Mouse (Mus musculus) heart, embryonic 12.5 days (tissue): ENCODE measurements around the gene Gm42906. TPM values are rescaled to one million over a fixed set of nuclear protein-coding genes. Genes with fewer than 3 reads are reported as not detected.

ENCODE experiments used
- ATAC-seq: fragments of 200-750 bp; cut with Nextera tagmentation; 2 replicates; pipeline ENCODE4 v1.8.0; 2017; ENCODE audit warnings: moderate TSS enrichment, moderate library complexity; ENCODE audit not compliant: insufficient number of reproducible peaks, low FRiP score
- H3K27ac ChIP-seq: fragments of 300-500 bp; sonication (generic); 2 replicates; pipeline ENCODE4 v1.5.1; 2016; ENCODE audit warnings: mild to moderate bottlenecking, moderate library complexity; ENCODE audit not compliant: poor library complexity, severe bottlenecking
- H3K27me3 ChIP-seq: fragments of 300-500 bp; sonication (generic); replicated peaks from 2 replicates; pipeline ENCODE4 v1.6.1; 2016; ENCODE audit warnings: mild to moderate bottlenecking, moderate library complexity
- H3K36me3 ChIP-seq: fragments of 300-500 bp; sonication (generic); 2 replicates; pipeline ENCODE4 v1.6.1; 2016; ENCODE audit warnings: mild to moderate bottlenecking, moderate library complexity
- H3K4me1 ChIP-seq: fragments of 300-500 bp; sonication (generic); replicated peaks from 2 replicates; pipeline ENCODE4 v1.6.1; 2016; ENCODE audit warnings: mild to moderate bottlenecking
- H3K4me2 ChIP-seq: fragments of 300-500 bp; sonication (generic); 2 replicates; pipeline ENCODE4 v1.6.1; 2016; ENCODE audit warnings: mild to moderate bottlenecking, moderate library complexity
- H3K4me3 ChIP-seq: fragments of 300-500 bp; sonication (generic); 2 replicates; pipeline ENCODE4 v1.5.1; 2016; ENCODE audit warnings: mild to moderate bottlenecking
- H3K9ac ChIP-seq: fragments of 300-500 bp; sonication (generic); 2 replicates; pipeline ENCODE4 v1.6.1; 2016; ENCODE audit warnings: mild to moderate bottlenecking, moderate library complexity
- H3K9me3 ChIP-seq: fragments of 300-500 bp; sonication (generic); replicated peaks from 2 replicates; pipeline ENCODE4 v1.6.1; 2016; ENCODE audit warnings: mild to moderate bottlenecking, moderate library complexity
- WGBS: fragments of 180-500 bp; shearing (Covaris S2); methylation state at CpG from one replicate; pipeline ENCODE4 v1.1.7; 2016; 5-methylcytosine and 5-hydroxymethylcytosine counted together
- polyA plus RNA-seq: library from polyadenylated mRNA; unstranded; fragments of >200 nt; fragmentation: Nextera tagmentation; extraction: Ambion mirVana; gene quantifications from 2 replicates; pipeline ENCODE4 v1.2.1, GENCODE M21; 2016

Gm42906 gene
- polyA plus RNA-seq, 1 experiment from 2014 or later = not detected

- H3K4me2 ChIP-seq = no peak overlapping the region
- H3K4me3 ChIP-seq = no peak overlapping the region
- WGBS = 89% methylated on average over 8 of the region's 8 CpGs
- no peak for ATAC-seq
- H3K4me1 ChIP-seq = peaks cover 40% of the 10 kb centered on the region
- H3K36me3 ChIP-seq = peaks cover 7% of the 10 kb centered on the region
- H3K27me3 ChIP-seq = no peaks in the 10 kb centered on the region
- H3K9ac ChIP-seq = no peak overlapping the region
- H3K9me3 ChIP-seq = no peaks in the 10 kb centered on the region; the same call in 1 of the 2 replicates
- H3K27ac ChIP-seq = no peak overlapping the region
Observed at GRCm38 (mm10) chr5:151052331-151052730, 375.6 kb downstream of the Gm42906 start.

DNA sequence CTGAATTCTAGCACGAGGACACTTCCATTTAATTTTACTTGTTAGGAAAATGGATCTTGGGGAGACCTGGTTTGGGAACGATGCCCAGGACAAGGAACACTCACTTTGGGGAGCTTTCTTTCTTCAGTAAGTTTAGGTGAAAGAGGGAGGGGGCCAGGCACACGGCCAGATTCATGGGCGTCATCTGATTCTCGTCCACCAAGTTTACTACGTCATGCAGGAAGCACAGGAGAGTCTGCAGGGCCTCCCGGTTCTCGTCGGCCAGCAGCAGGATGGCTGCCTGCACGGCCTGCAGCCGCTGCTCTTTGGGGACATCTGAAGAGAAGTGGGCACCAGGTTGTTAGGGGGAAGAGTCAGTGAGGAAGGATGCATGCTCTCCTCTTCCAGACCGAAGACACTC is 380.5 kb downstream of the Gm42906 start:
- Histone ChIP-seq H3K9ac (no peak overlapping the region), H3K4me1 (peaks cover 13% of the 10 kb centered on the region), H3K4me2 (no peak overlapping the region), H3K36me3 (peaks cover 14% of the 10 kb centered on the region), H3K27ac (no peak overlapping the region), H3K9me3 (no peaks in the 10 kb centered on the region; the same call in 1 of the 2 replicates), H3K4me3 (no peak overlapping the region), H3K27me3 (no peaks in the 10 kb centered on the region)
- WGBS = 73% methylated on average over 12 of the region's 12 CpGs
- ATAC-seq = no peak

DNA sequence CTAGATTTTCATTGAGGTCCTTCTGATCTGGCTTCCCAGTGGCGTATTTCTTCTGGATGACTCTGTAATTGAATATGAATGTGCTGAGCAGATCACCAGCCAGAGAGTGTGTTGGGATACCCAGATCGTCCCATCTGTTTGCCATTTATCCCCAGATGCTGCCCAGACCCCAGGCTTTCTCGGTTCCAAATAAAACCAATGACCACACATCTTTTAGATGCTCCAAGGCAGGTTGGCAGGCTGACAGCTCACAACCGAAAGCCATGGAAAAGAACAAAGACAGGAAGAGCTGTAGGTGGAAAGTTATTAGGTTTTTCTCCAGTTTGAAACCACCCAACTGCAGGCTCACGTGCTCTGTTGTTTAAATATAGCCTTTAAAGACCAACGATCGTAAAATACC is 381.0 kb downstream of the Gm42906 start:
- Histone ChIP-seq H3K27ac (no peak overlapping the region), H3K4me3 (no peak overlapping the region), H3K36me3 (peaks cover 11% of the 10 kb centered on the region), H3K4me1 (peaks cover 13% of the 10 kb centered on the region), H3K27me3 (no peaks in the 10 kb centered on the region), H3K4me2 (no peak overlapping the region), H3K9me3 (no peaks in the 10 kb centered on the region), H3K9ac (no peak overlapping the region)
- ATAC-seq = no peak
- 66% methylated on average over 7 of the region's 7 CpGs for WGBS

DNA sequence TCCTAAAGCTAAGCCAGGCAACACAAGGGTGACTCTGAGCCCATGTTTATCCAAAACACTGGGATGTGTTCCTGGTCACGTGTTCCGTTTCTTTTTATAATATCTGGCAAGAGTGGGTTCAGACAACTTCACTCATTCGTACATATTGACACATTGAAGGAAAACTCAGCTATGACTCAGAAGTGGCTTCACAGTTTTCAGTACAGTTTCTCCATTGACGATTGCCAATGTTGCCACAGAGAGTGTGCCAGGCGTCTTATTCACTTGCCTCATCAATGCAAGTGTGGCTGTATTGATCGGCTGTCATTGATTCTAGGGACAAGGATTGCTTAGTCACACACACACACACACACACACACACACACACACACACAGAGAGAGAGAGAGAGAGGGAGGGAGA is 381.8 kb downstream of the Gm42906 start:
- no peak overlapping the region for H3K4me2 ChIP-seq
- no peaks in the 10 kb centered on the region for H3K27me3 ChIP-seq
- no peaks in the 10 kb centered on the region for H3K9me3 ChIP-seq
- 86% methylated on average over 6 of the region's 6 CpGs for WGBS
- peaks cover 13% of the 10 kb centered on the region for H3K4me1 ChIP-seq
- ATAC-seq = no peak
- peaks cover 13% of the 10 kb centered on the region for H3K36me3 ChIP-seq
- no peak overlapping the region for H3K9ac ChIP-seq
- no peak overlapping the region for H3K4me3 ChIP-seq
- no peak overlapping the region for H3K27ac ChIP-seq

- Histone ChIP-seq H3K4me3 (no peak overlapping the region), H3K4me2 (no peak overlapping the region), H3K27ac (no peak overlapping the region), H3K9me3 (no peaks in the 10 kb centered on the region), H3K27me3 (no peaks in the 10 kb centered on the region), H3K4me1 (no peaks in the 10 kb centered on the region), H3K36me3 (peaks cover 16% of the 10 kb centered on the region), H3K9ac (no peak overlapping the region)
- 92% methylated on average over 5 of the region's 5 CpGs for WGBS
- ATAC-seq = no peak
Observed at GRCm38 (mm10) chr5:151042911-151043310, 385.1 kb downstream of the Gm42906 start.

DNA sequence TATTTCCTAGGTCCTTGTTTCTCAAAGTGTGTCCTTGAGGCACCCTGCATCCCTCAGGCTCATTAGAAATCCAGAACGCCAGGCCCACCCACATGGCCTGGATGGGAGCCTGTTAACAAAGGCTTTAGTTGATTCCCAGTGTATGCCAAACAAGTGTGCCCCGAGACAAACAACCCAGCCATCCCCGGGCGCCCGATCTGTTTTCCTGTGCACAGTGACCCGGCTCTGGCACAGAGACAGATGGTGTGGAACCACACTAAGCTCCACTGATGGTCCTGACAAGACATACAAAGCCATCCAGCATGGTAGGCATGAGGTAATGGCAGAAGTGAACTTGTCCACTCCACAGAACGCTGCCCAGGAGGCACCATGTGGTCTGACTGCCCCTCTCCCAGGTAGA is 390.1 kb downstream of the Gm42906 start:
- Histone ChIP-seq H3K4me2 (no peak overlapping the region), H3K4me3 (no peak overlapping the region), H3K4me1 (peaks cover 7% of the 10 kb centered on the region), H3K9ac (no peak overlapping the region), H3K9me3 (0 out of 2 replicates have a peak, but pooled peaks cover 3% of the 10 kb centered on the region), H3K27ac (no peak overlapping the region), H3K27me3 (no peaks in the 10 kb centered on the region), H3K36me3 (peaks cover 10% of the 10 kb centered on the region)
- ATAC-seq = no peak
- 88% methylated on average over 7 of the region's 7 CpGs for WGBS

GRCm38 (mm10) chr5:151034715-151035512 is 393.0 kb downstream of the Gm42906 start:
- H3K4me2 ChIP-seq = no peak overlapping the region
- H3K36me3 ChIP-seq = peaks cover 4% of the 10 kb centered on the region; the same call in 1 of the 2 replicates
- 35% methylated on average over 9 of the region's 9 CpGs for WGBS
- no peak overlapping the region for H3K27ac ChIP-seq
- no peak overlapping the region for H3K9ac ChIP-seq
- 0 out of 2 replicates have a peak, but pooled peaks cover 3% of the 10 kb centered on the region for H3K9me3 ChIP-seq
- H3K4me3 ChIP-seq = no peak overlapping the region
- peaks cover 9% of the 10 kb centered on the region for H3K4me1 ChIP-seq
- H3K27me3 ChIP-seq = no peaks in the 10 kb centered on the region
- ATAC-seq = no peak

DNA sequence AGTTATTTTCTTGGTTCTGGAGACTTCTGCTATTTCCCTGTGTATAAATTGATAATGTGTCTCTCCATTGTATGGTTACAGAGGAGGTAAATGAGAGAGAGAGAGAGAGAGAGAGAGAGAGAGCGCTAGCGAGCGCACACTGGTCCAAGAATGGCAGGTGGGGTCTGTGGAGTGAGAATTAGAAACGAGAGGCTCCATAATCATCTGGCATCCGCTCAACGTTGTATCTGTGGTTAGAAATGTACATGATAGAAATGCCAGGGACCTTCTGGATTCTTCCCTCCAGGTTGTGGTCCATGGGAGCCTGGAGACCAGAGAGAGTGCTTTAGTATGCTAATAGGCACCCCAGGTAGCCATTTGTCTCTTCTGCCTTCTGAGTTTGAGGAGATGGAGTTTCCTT is 399.1 kb downstream of the Gm42906 start:
- Histone ChIP-seq H3K4me2 (no peak overlapping the region), H3K4me1 (0 out of 2 replicates have a peak, but pooled peaks cover 4% of the 10 kb centered on the region), H3K9ac (no peak overlapping the region), H3K27ac (no peak overlapping the region), H3K4me3 (no peak overlapping the region), H3K27me3 (no peaks in the 10 kb centered on the region), H3K36me3 (no peaks in the 10 kb centered on the region), H3K9me3 (0 out of 2 replicates have a peak, but pooled peaks cover 3% of the 10 kb centered on the region)
- 73% methylated on average over 6 of the region's 6 CpGs for WGBS
- ATAC-seq = no peak

DNA sequence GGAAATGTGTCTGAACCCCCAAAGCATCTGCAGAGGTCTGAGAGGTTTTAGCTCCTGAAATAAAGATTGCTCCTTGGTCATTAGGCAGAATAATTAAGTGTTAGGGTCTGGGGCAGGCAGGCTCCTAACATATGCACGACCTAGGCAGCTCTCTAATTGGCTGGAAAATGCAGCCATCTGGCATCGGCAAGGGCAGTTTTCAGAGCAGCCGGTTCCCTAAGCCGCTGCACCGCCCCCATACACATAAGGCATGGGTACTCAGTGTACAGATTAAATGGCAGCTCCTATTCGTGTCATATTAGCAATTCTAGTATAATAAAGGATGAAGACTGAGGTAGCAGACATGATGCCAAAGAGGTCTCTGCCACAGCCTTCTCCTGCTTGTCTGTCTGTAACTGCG is 400.8 kb downstream of the Gm42906 start:
- Histone ChIP-seq H3K4me1 (peaks cover 17% of the 10 kb centered on the region; the same call in 1 of the 2 replicates), H3K4me3 (no peak overlapping the region), H3K9ac (no peak overlapping the region), H3K27ac (no peak overlapping the region), H3K9me3 (no peaks in the 10 kb centered on the region), H3K27me3 (no peaks in the 10 kb centered on the region), H3K4me2 (no peak overlapping the region), H3K36me3 (no peaks in the 10 kb centered on the region)
- 60% methylated on average over 7 of the region's 7 CpGs for WGBS
- no peak for ATAC-seq

DNA sequence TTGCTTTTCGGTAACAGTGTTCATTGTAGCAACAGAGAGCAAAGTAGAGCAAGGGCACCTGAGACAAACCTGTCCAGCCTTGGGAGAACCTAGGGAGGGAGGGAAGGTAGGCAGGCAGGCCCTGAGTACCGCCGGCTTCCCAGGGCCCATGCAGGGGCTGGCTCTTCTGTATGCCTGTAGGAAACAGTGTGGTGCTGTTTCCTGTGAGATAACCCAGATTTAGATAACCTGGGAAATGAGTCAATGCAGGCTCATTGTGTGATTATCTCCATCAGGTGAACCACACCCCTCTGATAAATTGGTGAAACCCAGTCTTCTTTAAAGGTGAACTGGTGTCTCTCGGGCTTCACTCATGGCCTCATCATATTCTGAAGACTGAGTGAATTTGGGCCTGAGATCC is 401.9 kb downstream of the Gm42906 start:
- peaks cover 14% of the 10 kb centered on the region; the same call in 1 of the 2 replicates for H3K4me1 ChIP-seq
- H3K9me3 ChIP-seq = no peaks in the 10 kb centered on the region
- no peaks in the 10 kb centered on the region for H3K27me3 ChIP-seq
- no peak overlapping the region for H3K9ac ChIP-seq
- no peaks in the 10 kb centered on the region for H3K36me3 ChIP-seq
- H3K4me2 ChIP-seq = no peak overlapping the region
- H3K27ac ChIP-seq = no peak overlapping the region
- no peak; the same call in 1 of the 2 replicates for ATAC-seq
- 69% methylated on average over 4 of the region's 4 CpGs for WGBS
- H3K4me3 ChIP-seq = no peak overlapping the region

- 66% methylated on average over 2 of the region's 2 CpGs for WGBS
- Histone ChIP-seq H3K27ac (no peak overlapping the region), H3K36me3 (no peaks in the 10 kb centered on the region), H3K9me3 (no peaks in the 10 kb centered on the region), H3K4me1 (peaks cover 18% of the 10 kb centered on the region; the same call in 1 of the 2 replicates), H3K27me3 (no peaks in the 10 kb centered on the region), H3K4me3 (no peak overlapping the region), H3K9ac (no peak overlapping the region), H3K4me2 (no peak overlapping the region)
- no peak for ATAC-seq
Observed at GRCm38 (mm10) chr5:151024483-151024882, 403.5 kb downstream of the Gm42906 start.
